ENCODE assay signal across 27 mouse cellular contexts in genomic region chr10:78224136-78224535, GRCm38 (mm10).
"Had no signal": no experiment of that assay in that cellular context is flagged by ENCODE, and none has a peak within 500 bp of the region (broad histone marks: within the 10 kb centered on the region; RNA-seq: fewer than 3 reads in every experiment).

No protein-coding gene starts in this region.

- H3K9me3 ChIP-seq: embryonic facial prominence, embryonic 10.5 days; embryonic facial prominence, embryonic 12.5 days; embryonic facial prominence, embryonic 13.5 days; embryonic facial prominence, embryonic 15.5 days; forebrain, embryonic 10.5 days; forebrain, embryonic 12.5 days; forebrain, embryonic 13.5 days; forebrain, embryonic 15.5 days had no signal

- DNase-seq: cerebellum, adult 2 months; cerebellum, adult 8-10 months; cerebellum, adult 9-10 months; cerebellum, adult 9-11 months; cerebellum, postnatal 10 days; cerebellum, postnatal 14 days; cerebellum, postnatal 25 days; cerebellum, postnatal 36 days; embryo, embryonic 11 days; forebrain, postnatal 0 days; gastrocnemius, postnatal 10 days; gastrocnemius, postnatal 14 days; gastrocnemius, postnatal 36 days; heart, adult 11 months; heart, adult 18-20 months; heart, adult 2 months had no signal

- H3K27me3 ChIP-seq: embryonic facial prominence, embryonic 12.5 days; embryonic facial prominence, embryonic 13.5 days; embryonic facial prominence, embryonic 15.5 days; forebrain, embryonic 12.5 days; forebrain, embryonic 13.5 days; forebrain, embryonic 15.5 days had no signal

- H3K4me3 ChIP-seq: embryonic facial prominence, embryonic 10.5 days; embryonic facial prominence, embryonic 12.5 days; embryonic facial prominence, embryonic 13.5 days; embryonic facial prominence, embryonic 15.5 days; erythroblast, embryonic 14.5 days; forebrain, embryonic 10.5 days; forebrain, embryonic 12.5 days; forebrain, embryonic 13.5 days; forebrain, embryonic 15.5 days; heart, adult 2 months had no signal

- H3K4me2 ChIP-seq: embryonic facial prominence, embryonic 12.5 days; embryonic facial prominence, embryonic 13.5 days; embryonic facial prominence, embryonic 15.5 days; forebrain, embryonic 12.5 days; forebrain, embryonic 13.5 days; forebrain, embryonic 15.5 days had no signal

- H3K4me1 ChIP-seq: embryonic facial prominence, embryonic 10.5 days; embryonic facial prominence, embryonic 12.5 days; embryonic facial prominence, embryonic 13.5 days; embryonic facial prominence, embryonic 15.5 days; forebrain, embryonic 10.5 days; forebrain, embryonic 12.5 days; forebrain, embryonic 13.5 days; forebrain, embryonic 15.5 days had no signal

- ATAC-seq: forebrain, embryonic 13.5 days; forebrain, embryonic 14.5 days; forebrain, embryonic 15.5 days; forebrain, embryonic 16.5 days; forebrain, postnatal 0 days had no signal

- H3K9ac ChIP-seq: embryonic facial prominence, embryonic 12.5 days; embryonic facial prominence, embryonic 13.5 days; embryonic facial prominence, embryonic 15.5 days; forebrain, embryonic 12.5 days; forebrain, embryonic 13.5 days; forebrain, embryonic 15.5 days; forebrain, postnatal 0 days had no signal

- H3K27ac ChIP-seq: embryonic facial prominence, embryonic 10.5 days; embryonic facial prominence, embryonic 12.5 days; embryonic facial prominence, embryonic 13.5 days; embryonic facial prominence, embryonic 15.5 days; forebrain, embryonic 10.5 days; forebrain, embryonic 12.5 days; forebrain, embryonic 13.5 days; forebrain, embryonic 15.5 days; heart, adult 2 months had no signal
